Mouse (Mus musculus) megakaryocyte, embryonic 14.5 days (primary cell): ENCODE results near the gene Gm20388.

ENCODE experiments used
- FLI1 ChIP-seq: IDR thresholded peaks from 2 replicates; pipeline ENCODE4 v1.6.1; 2012; ENCODE audit warnings: low read length, inconsistent platforms, mixed read lengths
- GATA1 ChIP-seq: IDR thresholded peaks from 3 replicates; pipeline ENCODE4 v1.6.1; 2012; ENCODE audit warnings: mixed read lengths, low read length, inconsistent platforms, borderline replicate concordance

- TF ChIP-seq GATA1 (no peak), FLI1 (no peak)
Measured at GRCm38 (mm10) chr8:122556030-122557009, 2645.7 kb downstream of the Gm20388 start.
